Mouse (Mus musculus) hindbrain, embryonic 11.5 days (tissue): ENCODE measurements around the gene Taok1. TPM values are rescaled to one million over a fixed set of nuclear protein-coding genes. Genes with fewer than 3 reads are reported as not detected.

Source experiments
- ATAC-seq: fragments of 200-750 bp; cut with Nextera tagmentation; 2 replicates; pipeline ENCODE4 v1.8.0; 2017; ENCODE audit warnings: mild to moderate bottlenecking, moderate TSS enrichment, moderate library complexity; ENCODE audit not compliant: low FRiP score
- DNase-seq: peaks from one replicate; pipeline ENCODE4 v3.0.0-alpha.2; 2015; ENCODE audit warnings: low spot score
- H3K27ac ChIP-seq: fragments of 300-500 bp; sonication (generic); 2 replicates; pipeline ENCODE4 v1.5.1; 2014; ENCODE audit warnings: mild to moderate bottlenecking, low read depth, low read length
- H3K27me3 ChIP-seq: fragments of 300-500 bp; sonication (generic); 2 replicates; pipeline ENCODE4 v1.6.1; 2014; ENCODE audit warnings: mild to moderate bottlenecking, low read length, moderate library complexity, mixed read lengths; ENCODE audit not compliant: control insufficient read depth, insufficient read depth
- H3K36me3 ChIP-seq: fragments of 300-500 bp; sonication (generic); 2 replicates; pipeline ENCODE4 v1.6.1; 2014; ENCODE audit warnings: mild to moderate bottlenecking, low read length, moderate library complexity, mixed read lengths; ENCODE audit not compliant: control insufficient read depth, insufficient read depth
- H3K4me1 ChIP-seq: fragments of 300-500 bp; sonication (generic); replicated peaks from 2 replicates; pipeline ENCODE4 v1.6.1; 2014; ENCODE audit warnings: low read length, mixed read lengths; ENCODE audit not compliant: control insufficient read depth, insufficient read depth
- H3K4me2 ChIP-seq: fragments of 300-500 bp; sonication (generic); replicated peaks from 2 replicates; pipeline ENCODE4 v1.6.1; 2014; ENCODE audit warnings: mild to moderate bottlenecking, low read depth, low read length
- H3K4me3 ChIP-seq: fragments of 300-500 bp; sonication (generic); 2 replicates; pipeline ENCODE4 v1.5.1; 2014; ENCODE audit warnings: low read depth, low read length
- H3K9ac ChIP-seq: fragments of 300-500 bp; sonication (generic); 2 replicates; pipeline ENCODE4 v1.6.1; 2014; ENCODE audit warnings: low read depth, low read length
- H3K9me3 ChIP-seq: fragments of 300-500 bp; sonication (generic); 2 replicates; pipeline ENCODE4 v1.6.1; 2016; ENCODE audit warnings: low read length; ENCODE audit not compliant: control insufficient read depth
- WGBS: fragments of 180-500 bp; shearing (Covaris S2); extraction: QIAGEN DNeasy Blood & Tissue Kit; methylation state at CpG from one replicate; pipeline ENCODE4 v1.1.7; 2014; 5-methylcytosine and 5-hydroxymethylcytosine counted together
- polyA plus RNA-seq: library from polyadenylated mRNA; unstranded; fragments of >200 nt; fragmentation: Nextera tagmentation; extraction: Ambion mirVana; gene quantifications from 2 replicates; pipeline ENCODE4 v1.2.1, GENCODE M21; 2014

Taok1 gene
- polyA plus RNA-seq, 1 experiment from 2014 or later = 26.3 TPM

DNA sequence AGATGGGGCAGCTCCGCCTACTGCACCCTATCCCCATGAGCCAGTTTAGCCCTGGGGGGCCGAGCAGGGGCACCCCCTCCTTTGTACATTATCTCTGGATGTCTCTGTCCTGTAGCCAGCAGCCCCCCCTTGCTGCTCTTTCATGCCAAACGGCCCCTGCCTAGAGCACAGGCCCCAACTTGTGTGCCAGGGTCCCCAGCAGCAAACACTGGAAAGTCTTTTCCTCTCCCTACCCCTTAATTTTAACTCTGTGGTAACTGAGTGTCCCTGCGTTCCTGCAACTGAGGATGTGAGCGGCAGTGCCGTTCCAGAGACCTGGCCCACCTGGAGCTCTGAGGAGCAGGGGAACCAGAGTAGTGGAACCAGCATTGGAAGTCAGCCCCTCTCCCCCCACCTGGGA lies 100.7 kb downstream of the Taok1 start:
- Histone ChIP-seq H3K4me1 (no peaks in the 10 kb centered on the region; the same call in 1 of the 2 replicates), H3K36me3 (peaks cover 16% of the 10 kb centered on the region), H3K27ac (no peak overlapping the region), H3K27me3 (no peaks in the 10 kb centered on the region), H3K9ac (no peak overlapping the region), H3K4me3 (no peak overlapping the region), H3K9me3 (no peaks in the 10 kb centered on the region), H3K4me2 (no peak overlapping the region)
- ATAC-seq = no peak
- DNase-seq = no peak
- WGBS = 88% methylated on average over 6 of the region's 6 CpGs

DNA sequence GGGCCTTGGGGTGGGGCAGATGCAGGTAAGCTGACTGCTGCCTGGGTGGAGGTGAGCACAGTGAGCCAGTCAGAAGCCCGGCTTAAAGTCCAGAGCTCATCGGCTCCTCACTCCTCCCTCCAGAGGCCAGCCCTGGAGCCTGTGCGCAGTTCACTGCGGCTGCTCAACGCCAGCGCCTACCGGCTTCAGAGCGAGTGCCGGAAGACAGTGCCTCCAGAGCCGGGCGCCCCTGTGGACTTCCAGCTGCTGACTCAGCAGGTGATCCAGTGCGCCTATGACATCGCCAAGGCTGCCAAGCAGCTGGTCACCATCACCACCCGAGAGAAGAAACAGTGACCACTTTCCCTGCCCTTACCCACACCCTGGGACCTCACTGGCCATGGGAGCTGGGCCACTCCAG lies 101.3 kb downstream of the Taok1 start:
- Histone ChIP-seq H3K36me3 (peaks cover 16% of the 10 kb centered on the region), H3K27ac (no peak overlapping the region), H3K4me1 (no peaks in the 10 kb centered on the region; the same call in 1 of the 2 replicates), H3K4me2 (no peak overlapping the region), H3K27me3 (no peaks in the 10 kb centered on the region), H3K9ac (no peak overlapping the region), H3K4me3 (no peak overlapping the region), H3K9me3 (no peaks in the 10 kb centered on the region)
- ATAC-seq = no peak
- WGBS = 80% methylated on average over 14 of the region's 14 CpGs
- no peak for DNase-seq

DNA sequence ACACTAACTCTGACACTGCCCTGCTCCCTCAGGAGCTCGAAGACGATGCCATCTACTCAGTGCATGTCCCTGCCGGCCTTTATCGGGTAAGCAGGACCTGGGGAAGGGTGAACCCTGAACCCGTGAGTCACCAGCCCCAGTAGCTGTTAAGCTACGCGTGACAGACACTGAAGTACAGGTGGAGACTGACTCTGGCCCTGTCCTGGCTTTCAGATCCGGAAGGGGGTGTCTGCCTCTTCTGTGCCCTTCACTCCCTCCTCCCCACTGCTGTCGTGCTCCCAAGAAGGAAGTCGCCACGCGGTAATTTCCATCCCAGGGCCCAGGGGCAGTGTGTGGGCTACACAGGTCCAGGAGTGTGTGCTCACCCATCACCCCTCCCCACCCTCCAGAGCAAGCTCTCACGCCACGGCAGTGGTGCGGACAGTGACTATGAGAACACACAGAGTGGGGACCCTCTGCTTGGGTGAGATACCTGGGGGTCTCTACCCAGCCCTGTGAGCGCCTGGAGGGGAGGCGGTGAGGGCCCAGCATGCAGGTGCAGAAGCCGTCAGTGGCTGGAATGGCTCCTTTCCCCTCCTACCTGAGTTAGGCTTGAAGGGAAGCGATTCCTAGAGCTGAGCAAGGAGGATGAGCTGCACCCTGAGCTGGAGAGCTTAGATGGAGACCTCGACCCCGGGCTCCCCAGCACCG lies 102.2 kb downstream of the Taok1 start:
- no peaks in the 10 kb centered on the region for H3K27me3 ChIP-seq
- no peaks in the 10 kb centered on the region for H3K9me3 ChIP-seq
- no peak overlapping the region for H3K27ac ChIP-seq
- peaks cover 16% of the 10 kb centered on the region for H3K36me3 ChIP-seq
- ATAC-seq (no peak), DNase-seq (no peak)
- 94% methylated on average over 22 of the region's 22 CpGs for WGBS
- H3K9ac ChIP-seq = no peak overlapping the region
- H3K4me3 ChIP-seq = no peak overlapping the region
- no peaks in the 10 kb centered on the region; the same call in 1 of the 2 replicates for H3K4me1 ChIP-seq
- H3K4me2 ChIP-seq = no peak overlapping the region

DNA sequence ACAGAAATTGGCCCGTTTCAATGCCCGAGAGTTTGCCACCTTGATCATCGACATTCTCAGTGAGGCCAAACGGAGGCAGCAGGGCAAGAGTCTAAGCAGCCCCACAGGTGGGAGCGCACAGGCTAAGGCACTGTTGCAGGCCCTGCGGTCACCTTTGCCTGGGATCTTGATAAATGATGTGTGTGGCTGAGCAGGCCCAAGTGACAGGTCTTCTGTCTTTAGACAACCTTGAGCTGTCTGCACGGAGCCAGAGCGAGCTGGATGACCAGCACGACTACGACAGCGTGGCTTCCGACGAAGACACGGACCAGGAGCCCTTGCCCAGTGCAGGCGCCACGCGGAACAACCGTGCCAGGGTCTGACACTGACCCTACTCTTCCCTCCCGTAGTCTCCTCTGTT lies 103.2 kb downstream of the Taok1 start:
- no peak overlapping the region for H3K4me2 ChIP-seq
- ATAC-seq (no peak), DNase-seq (no peak)
- H3K9ac ChIP-seq = no peak overlapping the region
- 97% methylated on average over 19 of the region's 19 CpGs for WGBS
- H3K4me3 ChIP-seq = no peak overlapping the region
- H3K27ac ChIP-seq = no peak overlapping the region
- no peaks in the 10 kb centered on the region for H3K9me3 ChIP-seq
- H3K36me3 ChIP-seq = peaks cover 16% of the 10 kb centered on the region
- no peaks in the 10 kb centered on the region; the same call in 1 of the 2 replicates for H3K4me1 ChIP-seq
- H3K27me3 ChIP-seq = no peaks in the 10 kb centered on the region

DNA sequence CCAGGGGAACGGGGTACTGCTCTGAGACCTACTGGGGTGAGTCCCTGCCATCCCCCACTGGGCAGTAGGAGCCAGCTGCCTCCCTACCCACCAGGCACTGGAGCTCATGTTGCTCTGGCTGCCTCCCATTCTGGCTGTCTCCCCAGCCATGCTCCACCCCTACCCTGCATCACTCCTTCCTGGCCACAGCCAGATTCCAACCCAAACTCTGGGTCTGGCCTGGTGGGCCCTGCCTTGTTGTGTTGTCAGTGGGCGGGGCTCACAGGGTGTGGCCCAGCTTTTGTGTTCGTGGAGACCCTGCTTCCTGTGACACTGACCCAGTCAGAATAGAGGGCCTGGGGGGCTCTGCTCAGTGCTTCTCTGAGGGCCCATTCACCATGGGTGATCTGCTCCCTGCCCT lies 104.1 kb downstream of the Taok1 start:
- whole genome bisulfite sequencing = 81% methylated on average over 3 of the region's 3 CpGs
- peaks cover 16% of the 10 kb centered on the region for H3K36me3 ChIP-seq
- H3K27me3 ChIP-seq = no peaks in the 10 kb centered on the region
- no peaks in the 10 kb centered on the region for H3K9me3 ChIP-seq
- no peak for ATAC-seq
- H3K4me1 ChIP-seq = no peaks in the 10 kb centered on the region; the same call in 1 of the 2 replicates
- H3K4me3 ChIP-seq = no peak overlapping the region
- H3K4me2 ChIP-seq = no peak overlapping the region
- no peak for DNase-seq
- no peak overlapping the region for H3K9ac ChIP-seq
- H3K27ac ChIP-seq = no peak overlapping the region

DNA sequence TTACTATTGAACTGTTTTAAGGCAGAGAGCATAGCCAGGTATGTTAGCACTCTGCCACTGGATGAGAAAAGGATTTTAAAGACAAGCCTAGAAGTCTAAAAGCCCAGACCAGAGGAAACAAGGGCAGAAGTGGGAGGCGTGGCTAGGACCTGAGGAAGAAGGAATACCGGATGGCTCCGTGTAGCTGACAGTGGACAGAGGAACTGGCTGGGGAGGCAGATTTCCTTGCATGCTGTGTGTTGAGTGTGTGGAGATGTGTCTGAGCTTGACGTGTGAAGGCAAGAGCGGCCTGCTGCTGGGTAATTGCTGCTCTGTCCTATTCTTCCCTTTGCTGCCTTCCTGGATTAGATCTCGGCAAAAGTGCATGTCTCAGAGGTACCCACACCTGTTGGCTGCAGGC lies 105.1 kb downstream of the Taok1 start:
- no peak overlapping the region for H3K27ac ChIP-seq
- ATAC-seq (no peak), DNase-seq (no peak)
- no peak overlapping the region for H3K9ac ChIP-seq
- WGBS = 85% methylated on average over 6 of the region's 6 CpGs
- H3K27me3 ChIP-seq = no peaks in the 10 kb centered on the region
- H3K4me3 ChIP-seq = no peak overlapping the region
- no peak overlapping the region for H3K4me2 ChIP-seq
- peaks cover 16% of the 10 kb centered on the region for H3K36me3 ChIP-seq
- no peaks in the 10 kb centered on the region for H3K9me3 ChIP-seq
- no peaks in the 10 kb centered on the region; the same call in 1 of the 2 replicates for H3K4me1 ChIP-seq

DNA sequence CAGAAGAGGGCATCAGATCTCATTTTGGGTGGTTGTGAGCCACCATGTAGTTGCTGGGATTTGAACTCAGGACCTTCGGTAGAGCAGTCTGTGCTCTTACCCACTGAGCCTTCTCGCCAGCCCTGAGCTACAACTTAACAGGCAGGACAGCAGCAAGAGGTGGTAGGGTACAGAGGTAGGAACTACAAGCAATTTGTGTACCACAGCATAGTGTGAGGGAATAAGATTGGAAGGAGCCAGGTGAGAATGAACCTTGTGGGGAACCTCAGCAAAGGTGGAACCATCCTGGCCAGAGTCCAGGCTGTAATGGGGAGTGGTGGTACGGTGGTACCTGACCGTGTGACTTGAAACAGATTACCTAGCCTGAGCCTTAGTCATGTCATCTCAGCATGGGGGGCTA lies 105.6 kb downstream of the Taok1 start:
- Histone ChIP-seq H3K9me3 (no peaks in the 10 kb centered on the region), H3K4me2 (no peak overlapping the region), H3K36me3 (peaks cover 16% of the 10 kb centered on the region), H3K9ac (no peak overlapping the region), H3K27me3 (no peaks in the 10 kb centered on the region), H3K4me1 (peaks cover 4% of the 10 kb centered on the region; the same call in 1 of the 2 replicates), H3K27ac (no peak overlapping the region), H3K4me3 (no peak overlapping the region)
- WGBS = 96% methylated on average over 4 of the region's 4 CpGs
- DNase-seq = no peak
- no peak for ATAC-seq

DNA sequence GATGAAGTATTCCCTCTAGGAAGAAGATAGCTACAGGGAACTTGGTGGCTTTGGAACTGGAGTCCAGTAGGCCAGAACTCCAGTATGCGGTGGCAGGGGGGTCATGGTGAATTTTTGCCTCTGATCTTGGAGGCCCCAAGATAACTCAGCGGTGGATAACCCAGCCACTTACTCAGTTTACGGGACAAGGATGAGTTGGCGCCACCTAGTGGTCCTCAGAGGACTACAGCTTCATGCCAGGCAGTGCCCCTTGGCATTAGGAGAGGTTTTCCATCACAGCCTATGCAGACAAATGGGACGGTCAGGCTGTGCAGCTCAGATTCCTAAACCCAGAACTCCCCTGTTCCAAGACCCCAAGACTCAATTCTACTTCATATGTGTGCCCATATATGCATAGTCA lies 106.2 kb downstream of the Taok1 start:
- Histone ChIP-seq H3K9me3 (no peaks in the 10 kb centered on the region), H3K36me3 (peaks cover 16% of the 10 kb centered on the region; the same call in 1 of the 2 replicates), H3K4me2 (no peak overlapping the region), H3K4me1 (peaks cover 5% of the 10 kb centered on the region), H3K27ac (no peak overlapping the region), H3K27me3 (no peaks in the 10 kb centered on the region), H3K4me3 (no peak overlapping the region), H3K9ac (no peak overlapping the region)
- DNase-seq = peak; percentile 81
- ATAC-seq = no peak
- 28% methylated on average over 5 of the region's 5 CpGs for WGBS
